Mouse (Mus musculus) spleen, postnatal 10 days (tissue): ENCODE data around the gene Cactin.

ENCODE experiments used
- DNase-seq, 2 experiments: peaks; one replicate each; pipeline ENCODE4 v3.0.0; 2021 to 2022; ENCODE audit warnings: low spot score in 2 of 2

Gene Cactin

GRCm38 (mm10) chr10:81297845-81298244 is 23.1 kb upstream of the Cactin start:
- peak in 1 of 2 experiments; percentile 59 for DNase-seq

GRCm38 (mm10) chr10:81298369-81299100 is 22.4 kb upstream of the Cactin start:
- DNase-seq: peak in 1 of 2 experiments; percentile 67

GRCm38 (mm10) chr10:81299585-81300351 is 21.1 kb upstream of the Cactin start:
- DNase-seq: no peak

- no peak for DNase-seq
Observed at GRCm38 (mm10) chr10:81300352-81300907, 20.5 kb upstream of the Cactin start.

- no peak for DNase-seq
Observed at GRCm38 (mm10) chr10:81301321-81301720, 19.6 kb upstream of the Cactin start.

- DNase-seq: no peak
Observed at GRCm38 (mm10) chr10:81302288-81302687, 18.6 kb upstream of the Cactin start.

GRCm38 (mm10) chr10:81302781-81303218 is 18.1 kb upstream of the Cactin start:
- DNase-seq: no peak

- DNase-seq: no peak
Observed at GRCm38 (mm10) chr10:81303258-81303657, 17.6 kb upstream of the Cactin start.

GRCm38 (mm10) chr10:81303761-81304160 is 17.1 kb upstream of the Cactin start:
- no peak for DNase-seq

GRCm38 (mm10) chr10:81304597-81305238 is 16.2 kb upstream of the Cactin start:
- DNase-seq: peak in 1 of 2 experiments; percentile 78

GRCm38 (mm10) chr10:81305663-81306062 is 15.2 kb upstream of the Cactin start:
- DNase-seq: no peak

GRCm38 (mm10) chr10:81306173-81306668 is 14.7 kb upstream of the Cactin start:
- no peak for DNase-seq

GRCm38 (mm10) chr10:81306837-81307682 is 13.8 kb upstream of the Cactin start:
- no peak for DNase-seq

GRCm38 (mm10) chr10:81309571-81309970 is 11.3 kb upstream of the Cactin start:
- DNase-seq: no peak

- DNase-seq: no peak
Observed at GRCm38 (mm10) chr10:81313581-81313980, 7.3 kb upstream of the Cactin start.

GRCm38 (mm10) chr10:81314201-81314600 is 6.7 kb upstream of the Cactin start:
- no peak for DNase-seq

GRCm38 (mm10) chr10:81315587-81315986 is 5.3 kb upstream of the Cactin start:
- no peak for DNase-seq

- peak in 1 of 2 experiments; percentile 58 for DNase-seq
Observed at GRCm38 (mm10) chr10:81316338-81317060, 4.4 kb upstream of the Cactin start.

- DNase-seq: peak in 1 of 2 experiments; percentile 61
Observed at GRCm38 (mm10) chr10:81317273-81317672, 3.6 kb upstream of the Cactin start.
